Mouse (Mus musculus): Measurements from ENCODE around the gene Slpi. TPM values are rescaled to one million over a fixed set of nuclear protein-coding genes. Genes with fewer than 3 reads are reported as not detected.

Slpi gene
- polyA plus RNA-seq, 1 experiment from 2014 or later, result 0.60 TPM

- no peak for ATAC-seq (replicated peaks; ENCODE audit: extremely low read depth, insufficient read depth, low FRiP score)
- no peak overlapping the region for H3K27ac ChIP-seq (ENCODE audit: low read length)
- no peak overlapping the region for H3K9ac ChIP-seq (ENCODE audit: low read length)
- H3K9me3 ChIP-seq (replicated peaks; ENCODE audit: control insufficient read depth, low read length), result no peaks in the 10 kb centered on the region
- H3K4me1 ChIP-seq (ENCODE audit: control insufficient read depth, insufficient read depth, low read length), result no peaks in the 10 kb centered on the region
- peak overlapping the region; percentile 44 for H3K4me2 ChIP-seq (ENCODE audit: low read depth, low read length)
- peaks cover 35% of the 10 kb centered on the region for H3K27me3 ChIP-seq (ENCODE audit: control insufficient read depth, insufficient read depth, low read length)
- 16% methylated on average over 28 of the region's 28 CpGs for WGBS
- peak overlapping the region; percentile 16; the same call in 1 of the 2 replicates for H3K4me3 ChIP-seq (ENCODE audit: low read length)
- no peaks in the 10 kb centered on the region for H3K36me3 ChIP-seq (ENCODE audit: control insufficient read depth, insufficient read depth)
Measured at GRCm38 (mm10) chr2:164414167-164414566, 25.3 kb upstream of the Slpi start.

GRCm38 (mm10) chr2:164407708-164408107 lies 18.8 kb upstream of the Slpi start:
- Histone ChIP-seq H3K9ac (ENCODE audit: low read length) (no peak overlapping the region), H3K27ac (ENCODE audit: low read length) (no peak overlapping the region), H3K4me3 (ENCODE audit: low read length) (no peak overlapping the region), H3K36me3 (ENCODE audit: control insufficient read depth, insufficient read depth) (no peaks in the 10 kb centered on the region), H3K27me3 (ENCODE audit: control insufficient read depth, insufficient read depth, low read length) (peaks cover 81% of the 10 kb centered on the region), H3K4me2 (ENCODE audit: low read depth, low read length) (peak overlapping the region; percentile 43; the same call in 1 of the 2 replicates), H3K4me1 (ENCODE audit: control insufficient read depth, insufficient read depth, low read length) (peaks cover 13% of the 10 kb centered on the region), H3K9me3 (replicated peaks; ENCODE audit: control insufficient read depth, low read length) (no peaks in the 10 kb centered on the region)
- WGBS, result 2% methylated on average over 22 of the region's 22 CpGs
- 0 out of 2 replicates have a peak, but pooled peaks have one; percentile 33 for ATAC-seq (replicated peaks; ENCODE audit: extremely low read depth, insufficient read depth, low FRiP score)

GRCm38 (mm10) chr2:164405519-164405918 lies 16.6 kb upstream of the Slpi start:
- H3K27ac ChIP-seq (ENCODE audit: low read length), result no peak overlapping the region
- no peak overlapping the region for H3K4me3 ChIP-seq (ENCODE audit: low read length)
- H3K36me3 ChIP-seq (ENCODE audit: control insufficient read depth, insufficient read depth), result no peaks in the 10 kb centered on the region
- H3K9me3 ChIP-seq (replicated peaks; ENCODE audit: control insufficient read depth, low read length), result no peaks in the 10 kb centered on the region
- WGBS, result 45% methylated on average over 5 of the region's 5 CpGs
- no peak for ATAC-seq (replicated peaks; ENCODE audit: extremely low read depth, insufficient read depth, low FRiP score)
- H3K27me3 ChIP-seq (ENCODE audit: control insufficient read depth, insufficient read depth, low read length), result peaks cover 95% of the 10 kb centered on the region
- H3K9ac ChIP-seq (ENCODE audit: low read length), result no peak overlapping the region
- peaks cover 16% of the 10 kb centered on the region for H3K4me1 ChIP-seq (ENCODE audit: control insufficient read depth, insufficient read depth, low read length)
- H3K4me2 ChIP-seq (ENCODE audit: low read depth, low read length), result no peak overlapping the region

GRCm38 (mm10) chr2:164405060-164405459 lies 16.2 kb upstream of the Slpi start, which contains the start of gene Matn4:
Matn4 (minus strand) TSS chr2:164405160.
- WGBS, result 10% methylated on average over 9 of the region's 9 CpGs
- peak within 1 kb of the TSS; percentile 68 for H3K4me2 ChIP-seq (ENCODE audit: low read depth, low read length)
- H3K4me3 ChIP-seq (ENCODE audit: low read length), result peak within 1 kb of the TSS; percentile 48
- peaks cover 17% of the 10 kb centered on the region for H3K4me1 ChIP-seq (ENCODE audit: control insufficient read depth, insufficient read depth, low read length)
- H3K27ac ChIP-seq (ENCODE audit: low read length), result no peak within 1 kb of the TSS
- H3K27me3 ChIP-seq (ENCODE audit: control insufficient read depth, insufficient read depth, low read length), result peaks cover 95% of the 10 kb centered on the region
- H3K36me3 ChIP-seq (ENCODE audit: control insufficient read depth, insufficient read depth), result no peaks in the 10 kb centered on the region
- peak within 1 kb of the TSS; percentile 28 for H3K9ac ChIP-seq (ENCODE audit: low read length)
- H3K9me3 ChIP-seq (replicated peaks; ENCODE audit: control insufficient read depth, low read length), result no peaks in the 10 kb centered on the region
- no peak for ATAC-seq (replicated peaks; ENCODE audit: extremely low read depth, insufficient read depth, low FRiP score)

- no peak; the same call in 1 of the 2 replicates for ATAC-seq (replicated peaks; ENCODE audit: extremely low read depth, insufficient read depth, low FRiP score)
- no peaks in the 10 kb centered on the region for H3K9me3 ChIP-seq (replicated peaks; ENCODE audit: control insufficient read depth, low read length)
- WGBS, result 2% methylated on average over 46 of the region's 49 CpGs
- peak overlapping the region; percentile 68 for H3K4me2 ChIP-seq (ENCODE audit: low read depth, low read length)
- no peaks in the 10 kb centered on the region for H3K36me3 ChIP-seq (ENCODE audit: control insufficient read depth, insufficient read depth)
- peak overlapping the region; percentile 48 for H3K4me3 ChIP-seq (ENCODE audit: low read length)
- no peak overlapping the region for H3K27ac ChIP-seq (ENCODE audit: low read length)
- peak overlapping the region; percentile 28 for H3K9ac ChIP-seq (ENCODE audit: low read length)
- H3K4me1 ChIP-seq (ENCODE audit: control insufficient read depth, insufficient read depth, low read length), result peaks cover 17% of the 10 kb centered on the region
- H3K27me3 ChIP-seq (ENCODE audit: control insufficient read depth, insufficient read depth, low read length), result peaks cover 95% of the 10 kb centered on the region
Measured at GRCm38 (mm10) chr2:164404082-164404990, 15.4 kb upstream of the Slpi start.

- H3K36me3 ChIP-seq (ENCODE audit: control insufficient read depth, insufficient read depth), result no peaks in the 10 kb centered on the region
- peaks cover 94% of the 10 kb centered on the region for H3K27me3 ChIP-seq (ENCODE audit: control insufficient read depth, insufficient read depth, low read length)
- peak overlapping the region; percentile 68; the same call in 1 of the 2 replicates for H3K4me2 ChIP-seq (ENCODE audit: low read depth, low read length)
- no peak overlapping the region for H3K9ac ChIP-seq (ENCODE audit: low read length)
- H3K27ac ChIP-seq (ENCODE audit: low read length), result no peak overlapping the region
- H3K9me3 ChIP-seq (replicated peaks; ENCODE audit: control insufficient read depth, low read length), result no peaks in the 10 kb centered on the region
- 17% methylated on average over 14 of the region's 14 CpGs for whole genome bisulfite sequencing
- no peak for ATAC-seq (replicated peaks; ENCODE audit: extremely low read depth, insufficient read depth, low FRiP score)
- no peak overlapping the region for H3K4me3 ChIP-seq (ENCODE audit: low read length)
- H3K4me1 ChIP-seq (ENCODE audit: control insufficient read depth, insufficient read depth, low read length), result peaks cover 17% of the 10 kb centered on the region
Measured at GRCm38 (mm10) chr2:164403396-164404081, 14.6 kb upstream of the Slpi start.

- no peak within 1 kb of the TSS; the same call in 1 of the 2 replicates for H3K4me3 ChIP-seq (ENCODE audit: low read length)
- H3K4me1 ChIP-seq (ENCODE audit: control insufficient read depth, insufficient read depth, low read length), result peaks cover 14% of the 10 kb centered on the region
- WGBS, result 4% methylated on average over 17 of the region's 17 CpGs
- H3K36me3 ChIP-seq (ENCODE audit: control insufficient read depth, insufficient read depth), result no peaks in the 10 kb centered on the region
- no peak within 1 kb of the TSS for H3K9ac ChIP-seq (ENCODE audit: low read length)
- H3K9me3 ChIP-seq (replicated peaks; ENCODE audit: control insufficient read depth, low read length), result no peaks in the 10 kb centered on the region
- H3K27me3 ChIP-seq (ENCODE audit: control insufficient read depth, insufficient read depth, low read length), result peaks cover 87% of the 10 kb centered on the region
- peak within 1 kb of the TSS; percentile 68; the same call in 1 of the 2 replicates for H3K4me2 ChIP-seq (ENCODE audit: low read depth, low read length)
- ATAC-seq (replicated peaks; ENCODE audit: extremely low read depth, insufficient read depth, low FRiP score), result no peak
- no peak within 1 kb of the TSS for H3K27ac ChIP-seq (ENCODE audit: low read length)
Measured at GRCm38 (mm10) chr2:164402906-164403305, 14.0 kb upstream of the Slpi start, which contains the start of gene Rbpjl. Rbpjl (plus strand) TSS chr2:164403141.

GRCm38 (mm10) chr2:164396911-164397310 lies 8.0 kb upstream of the Slpi start:
- 65% methylated on average over 12 of the region's 12 CpGs for WGBS
- Histone ChIP-seq H3K4me2 (ENCODE audit: low read depth, low read length) (no peak overlapping the region), H3K27ac (ENCODE audit: low read length) (no peak overlapping the region), H3K27me3 (ENCODE audit: control insufficient read depth, insufficient read depth, low read length) (peaks cover 42% of the 10 kb centered on the region), H3K4me3 (ENCODE audit: low read length) (no peak overlapping the region), H3K9ac (ENCODE audit: low read length) (no peak overlapping the region), H3K4me1 (ENCODE audit: control insufficient read depth, insufficient read depth, low read length) (peaks cover 4% of the 10 kb centered on the region), H3K36me3 (ENCODE audit: control insufficient read depth, insufficient read depth) (no peaks in the 10 kb centered on the region), H3K9me3 (replicated peaks; ENCODE audit: control insufficient read depth, low read length) (no peaks in the 10 kb centered on the region)
- ATAC-seq (replicated peaks; ENCODE audit: extremely low read depth, insufficient read depth, low FRiP score), result no peak
